Mouse (Mus musculus) CH12.LX (cell line): Measurements from ENCODE around the gene Pcolce2. TPM values are rescaled to one million over a fixed set of nuclear protein-coding genes. Genes with fewer than 3 reads are reported as not detected.

Experiments
- DNase-seq: peaks from one replicate; pipeline ENCODE4 v3.0.0-alpha.2; 2013; ENCODE audit errors: extremely low read depth
- H3K27ac ChIP-seq: 2 replicates; pipeline ENCODE4 v1.5.1; 2012; ENCODE audit warnings: low read depth, mild to moderate bottlenecking, control low read depth, moderate library complexity; ENCODE audit not compliant: insufficient read depth
- H3K27me3 ChIP-seq: replicated peaks from 2 replicates; pipeline ENCODE3; 2012; ENCODE audit warnings: inconsistent platforms
- H3K36me3 ChIP-seq, 2 experiments: replicated peaks in 1 of 2; 2 replicates each; pipeline versions ENCODE3 to v1.6.1; 2012; ENCODE audit warnings: inconsistent platforms in 1 of 2, low read length in 1 of 2, mild to moderate bottlenecking in 1 of 2, mixed read lengths in 1 of 2, moderate library complexity in 1 of 2; ENCODE audit not compliant: control insufficient read depth in 1 of 2, insufficient read depth in 1 of 2
- H3K4me1 ChIP-seq, 2 experiments: 2 replicates each; pipeline ENCODE4 v1.6.1; 2012; ENCODE audit warnings: inconsistent platforms in 1 of 2, moderate library complexity in 1 of 2; ENCODE audit not compliant: insufficient read depth in 2 of 2, control insufficient read depth in 1 of 2
- H3K4me2 ChIP-seq: 2 replicates; pipeline ENCODE4 v1.6.1; 2012; ENCODE audit warnings: low read depth, mild to moderate bottlenecking, control low read depth; ENCODE audit not compliant: poor library complexity, insufficient read depth, severe bottlenecking
- H3K4me3 ChIP-seq, 3 experiments: fragments of 150-350 bp in 1 of 3; sonication (generic) in 1 of 3; replicated peaks in 1 of 3; 2 replicates each; pipeline versions ENCODE3 to v1.5.1; 2011 to 2012; ENCODE audit warnings: low read depth in 2 of 3, low read length in 2 of 3, mild to moderate bottlenecking in 2 of 3, moderate library complexity in 2 of 3, control low read depth in 1 of 3, improper control_type of control experiment in 1 of 3, inconsistent platforms in 1 of 3, mixed read lengths in 1 of 3; ENCODE audit not compliant: poor library complexity in 1 of 3
- H3K79me2 ChIP-seq: replicated peaks from 2 replicates; pipeline ENCODE4 v1.6.1; 2012; ENCODE audit warnings: mild to moderate bottlenecking, moderate library complexity; ENCODE audit not compliant: control insufficient read depth, poor library complexity, insufficient read depth, severe bottlenecking; ENCODE audit errors: extremely low read depth
- H3K9ac ChIP-seq: 2 replicates; pipeline ENCODE4 v1.6.1; 2012; ENCODE audit warnings: low read depth, mild to moderate bottlenecking, control low read depth, moderate library complexity; ENCODE audit not compliant: insufficient read depth
- H3K9me3 ChIP-seq: replicated peaks from 2 replicates; pipeline ENCODE3; 2012; ENCODE audit warnings: low read length, inconsistent platforms, mixed read lengths
- BHLHE40 ChIP-seq: IDR thresholded peaks from 2 replicates; pipeline ENCODE4 v1.6.1; 2011; ENCODE audit warnings: mild to moderate bottlenecking, low read depth, low read length, improper control_type of control experiment
- CHD1 ChIP-seq: IDR thresholded peaks from 2 replicates; pipeline ENCODE4 v1.6.1; 2012; ENCODE audit warnings: low read depth, low read length, improper control_type of control experiment, inconsistent platforms
- CHD2 ChIP-seq: IDR thresholded peaks from 2 replicates; pipeline ENCODE4 v1.6.1; 2011; ENCODE audit warnings: low read length, improper control_type of control experiment
- CTCF ChIP-seq, 2 experiments: IDR thresholded peaks in 1 of 2; conservative IDR thresholded peaks in 1 of 2; 2 replicates each; pipeline ENCODE4 v1.5.1; 2011 to 2012; ENCODE audit warnings: low read depth in 2 of 2, low read length in 2 of 2, improper control_type of control experiment in 1 of 2, inconsistent platforms in 1 of 2, mild to moderate bottlenecking in 1 of 2, moderate library complexity in 1 of 2
- E2F4 ChIP-seq: IDR thresholded peaks from 2 replicates; pipeline ENCODE4 v1.6.1; 2011; ENCODE audit warnings: low read depth, low read length, improper control_type of control experiment; ENCODE audit not compliant: insufficient replicate concordance
- ELF1 ChIP-seq: IDR thresholded peaks from 2 replicates; pipeline ENCODE4 v1.6.1; 2014; ENCODE audit warnings: low read depth, mild to moderate bottlenecking, inconsistent platforms, low read length, improper control_type of control experiment
- EP300 ChIP-seq: IDR thresholded peaks from 2 replicates; pipeline ENCODE4 v1.6.1; 2011; ENCODE audit warnings: low read length, improper control_type of control experiment
- ETS1 ChIP-seq: conservative IDR thresholded peaks from 2 replicates; pipeline ENCODE4 v1.6.1; 2012; ENCODE audit warnings: low read depth, mild to moderate bottlenecking, inconsistent platforms, low read length, improper control_type of control experiment, moderate library complexity
- JUN ChIP-seq: IDR thresholded peaks from 2 replicates; pipeline ENCODE4 v1.6.1; 2011; ENCODE audit warnings: low read depth, mild to moderate bottlenecking, low read length, improper control_type of control experiment, moderate library complexity; ENCODE audit not compliant: insufficient read depth
- JUND ChIP-seq: conservative IDR thresholded peaks from 2 replicates; pipeline ENCODE4 v1.6.1; 2011; ENCODE audit warnings: low read depth, low read length, improper control_type of control experiment
- KAT2A ChIP-seq: IDR thresholded peaks from 2 replicates; pipeline ENCODE4 v1.6.1; 2012; ENCODE audit warnings: low read length, improper control_type of control experiment, inconsistent platforms; ENCODE audit not compliant: insufficient replicate concordance
- MAX ChIP-seq: IDR thresholded peaks from 2 replicates; pipeline ENCODE4 v1.6.1; 2011; ENCODE audit warnings: low read length, improper control_type of control experiment
- MEF2A ChIP-seq: IDR thresholded peaks from 2 replicates; pipeline ENCODE4 v1.6.1; 2014; ENCODE audit warnings: low read depth, mild to moderate bottlenecking, inconsistent platforms, low read length, improper control_type of control experiment, borderline replicate concordance
- MXI1 ChIP-seq: IDR thresholded peaks from 2 replicates; pipeline ENCODE4 v1.6.1; 2011; ENCODE audit warnings: mild to moderate bottlenecking, low read depth, low read length, improper control_type of control experiment
- POLR2AphosphoS2 ChIP-seq: IDR thresholded peaks from 2 replicates; pipeline ENCODE4 v1.6.1; 2011; ENCODE audit warnings: low read depth, low read length, improper control_type of control experiment
- RAD21 ChIP-seq: IDR thresholded peaks from 2 replicates; pipeline ENCODE4 v1.6.1; 2011; ENCODE audit warnings: low read depth, mild to moderate bottlenecking, low read length, improper control_type of control experiment, moderate library complexity
- RCOR1 ChIP-seq: conservative IDR thresholded peaks from 2 replicates; pipeline ENCODE4 v1.6.1; 2012; ENCODE audit warnings: low read depth, mild to moderate bottlenecking, inconsistent platforms, low read length, improper control_type of control experiment
- TBP ChIP-seq: conservative IDR thresholded peaks from 2 replicates; pipeline ENCODE4 v1.6.1; 2011; ENCODE audit warnings: low read depth, low read length, improper control_type of control experiment
- TCF12 ChIP-seq: IDR thresholded peaks from 2 replicates; pipeline ENCODE4 v1.6.1; 2014; ENCODE audit warnings: low read depth, mild to moderate bottlenecking, inconsistent platforms, low read length, improper control_type of control experiment
- UBTF ChIP-seq: IDR thresholded peaks from 2 replicates; pipeline ENCODE4 v1.6.1; 2012; ENCODE audit warnings: low read depth, mild to moderate bottlenecking, inconsistent platforms, low read length, improper control_type of control experiment, moderate library complexity
- ZC3H11A ChIP-seq: IDR thresholded peaks from 2 replicates; pipeline ENCODE4 v1.6.1; 2012; ENCODE audit warnings: low read depth, mild to moderate bottlenecking, inconsistent platforms, low read length, improper control_type of control experiment
- ZMIZ1 ChIP-seq: IDR thresholded peaks from 2 replicates; pipeline ENCODE4 v1.6.1; 2012; ENCODE audit warnings: low read depth, mild to moderate bottlenecking, inconsistent platforms, low read length, improper control_type of control experiment
- dilution Hi-C: fragments of 300-500 bp; cut with MboI; formaldehyde crosslinking; loops from 2 replicates; pipeline ENCODE4 v1.14.3; 2020; ENCODE audit warnings: low sequenced_read_pairs; ENCODE audit not compliant: extremely low pct_unique_long_range_greater_than_20kb, extremely low pct_ligation_motif_present
- in situ Hi-C: fragments of 300-500 bp; cut with MboI; formaldehyde crosslinking; loops from 3 replicates; pipeline ENCODE4 v1.14.3; 2019; ENCODE audit warnings: low sequenced_read_pairs, low pct_ligation_motif_present, low pct_unique_long_range_greater_than_20kb, mixed read lengths
- polyA plus RNA-seq: library from polyadenylated mRNA; unstranded; fragments of >175 nt; gene quantifications from 2 replicates; pipeline ENCODE4 v1.2.1, GENCODE M21; 2012; ENCODE audit warnings: low read depth; ENCODE audit not compliant: insufficient read length
- total RNA-seq, 2 experiments: library from RNA; depleted of rRNA; stranded (reverse); fragments of 300-350 nt in 1 of 2; fragments of >200 nt in 1 of 2; gene quantifications; 2 replicates each; pipeline ENCODE4 v1.2.3; 2012 to 2014

Gene Pcolce2
- total and polyA plus RNA-seq, 3 experiments: 0.04 TPM; not detected in 2

- Histone ChIP-seq H3K9ac (no peak overlapping the region), H3K27me3 (no peaks in the 10 kb centered on the region), H3K4me1 (no peaks in the 10 kb centered on the region), H3K79me2 (no peaks in the 10 kb centered on the region), H3K4me2 (no peak overlapping the region), H3K9me3 (no peaks in the 10 kb centered on the region), H3K4me3 (no peak overlapping the region), H3K36me3 (no peaks in the 10 kb centered on the region), H3K27ac (no peak overlapping the region)
- TF ChIP-seq MEF2A (no peak), EP300 (no peak), TCF12 (no peak), JUN (no peak), ELF1 (no peak), RCOR1 (no peak), BHLHE40 (no peak), TBP (no peak), CTCF (conservative IDR thresholded peaks at IDR 0.05 in 1 of 2, IDR thresholded peaks at IDR 0.05 in 1 of 2; ENCODE audit: low read depth in 2 of 2, low read length in 2 of 2) (peak; percentile 14 to 68; a peak in 2 of 4 replicates), CHD1 (no peak), UBTF (no peak), ZC3H11A (no peak), RAD21 (peak; percentile 21), MXI1 (no peak), POLR2AphosphoS2 (no peak)
- in situ Hi-C loops: no loop called here
- DNase-seq: peak; percentile 12
- dilution Hi-C loops: no loop called here
These were observed 71.5 kb downstream of the Pcolce2 start for GRCm38 (mm10) chr9:95708943-95709342.

- H3K9ac ChIP-seq: no peak overlapping the region
- in situ Hi-C loops: no loop called here
- DNase-seq: no peak
- H3K27me3 ChIP-seq: no peaks in the 10 kb centered on the region
- no peak overlapping the region for H3K4me3 ChIP-seq
- H3K79me2 ChIP-seq: no peaks in the 10 kb centered on the region
- no peaks in the 10 kb centered on the region for H3K9me3 ChIP-seq
- no peak overlapping the region for H3K27ac ChIP-seq
- H3K4me1 ChIP-seq: no peaks in the 10 kb centered on the region
- H3K36me3 ChIP-seq: no peaks in the 10 kb centered on the region
- dilution Hi-C loops: no loop called here
- TF ChIP-seq ETS1 (no peak), E2F4 (no peak), MAX (no peak), RCOR1 (no peak), ZMIZ1 (no peak), JUND (no peak), JUN (no peak), TBP (no peak), KAT2A (no peak), CHD1 (no peak), CHD2 (no peak)
- H3K4me2 ChIP-seq: no peak overlapping the region
These were observed 75.2 kb downstream of the Pcolce2 start for GRCm38 (mm10) chr9:95712574-95712973.
